Mouse (Mus musculus): ENCODE measurements around the gene Ndufaf8. TPM values are rescaled to one million over a fixed set of nuclear protein-coding genes. Genes with fewer than 3 reads are reported as not detected.

The Ndufaf8 gene
- polyA plus RNA-seq, 1 experiment, result 9.0 TPM

DNA sequence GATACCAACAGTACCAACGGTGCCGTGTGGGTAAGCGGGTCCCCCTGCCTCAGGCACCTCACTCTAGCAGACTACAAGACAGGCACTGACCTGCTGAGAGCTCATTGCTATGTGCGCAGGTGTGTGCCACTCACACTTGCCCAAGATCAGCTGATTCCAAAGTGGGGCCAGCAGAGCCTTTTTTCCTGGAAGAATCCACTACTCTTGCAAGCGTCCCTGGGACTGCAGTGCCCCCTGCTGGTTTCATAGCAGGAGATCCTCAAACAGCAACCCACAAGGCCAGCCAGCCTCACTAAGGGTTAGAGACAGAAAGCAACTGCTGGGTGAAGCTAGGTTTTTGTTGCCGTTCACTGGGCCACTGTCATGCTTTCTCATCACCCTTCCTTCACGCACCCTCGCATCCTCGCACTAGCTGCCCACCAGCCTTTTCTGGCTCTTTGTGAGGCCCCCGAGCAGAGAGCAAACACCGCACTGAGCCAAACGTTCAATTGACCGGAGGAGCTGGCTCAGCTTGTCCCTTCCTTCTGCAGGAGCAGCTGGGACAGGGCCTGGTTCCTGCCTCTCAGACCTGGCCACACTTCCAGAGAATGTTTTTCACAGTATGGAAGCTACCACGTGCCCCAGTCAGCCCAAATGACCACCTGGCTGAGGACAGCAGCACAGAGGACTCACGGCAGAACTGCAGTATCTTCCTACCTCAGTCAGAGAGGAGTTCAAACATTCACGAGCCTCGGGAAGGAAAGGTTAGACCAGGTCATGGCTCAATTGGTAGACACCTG, 22.1 kb downstream of the Ndufaf8 start:
- Histone ChIP-seq H3K4me1 (ENCODE audit: control insufficient read depth) (peaks cover 8% of the 10 kb centered on the region), H3K9me3 (ENCODE audit: control insufficient read depth, low read length) (no peaks in the 10 kb centered on the region), H3K4me3 (replicated peaks) (no peak overlapping the region), H3K27me3 (ENCODE audit: control insufficient read depth) (no peaks in the 10 kb centered on the region), H3K36me3 (ENCODE audit: control insufficient read depth) (peaks cover 96% of the 10 kb centered on the region)
- TF ChIP-seq TAL1 (IDR thresholded peaks at IDR 0.05; ENCODE audit: low read length), result no peak
- TF ChIP-seq GATA1 (IDR thresholded peaks at IDR 0.05; ENCODE audit: low read length), result no peak

DNA sequence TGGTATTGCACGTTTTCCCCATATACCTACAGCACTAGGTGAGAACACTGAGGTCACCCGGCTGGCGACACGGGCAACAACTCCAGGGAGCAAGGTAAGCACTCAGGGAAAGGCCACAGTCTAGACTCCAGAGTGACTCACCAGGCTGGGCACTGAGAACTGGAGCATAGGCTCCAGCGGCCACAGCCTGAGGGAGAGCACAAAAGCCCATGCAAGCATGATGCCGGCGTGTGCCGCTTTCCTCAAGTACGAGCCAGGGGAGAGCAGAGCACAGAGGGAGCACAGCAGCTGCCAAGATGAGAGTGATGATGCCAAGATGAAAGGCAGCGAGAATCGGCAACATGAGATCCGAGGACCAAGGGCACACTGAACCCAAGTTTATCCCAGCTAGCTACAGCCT, 23.4 kb downstream of the Ndufaf8 start:
- Histone ChIP-seq H3K36me3 (ENCODE audit: control insufficient read depth) (peaks cover 92% of the 10 kb centered on the region), H3K9me3 (ENCODE audit: control insufficient read depth, low read length) (no peaks in the 10 kb centered on the region), H3K27me3 (ENCODE audit: control insufficient read depth) (no peaks in the 10 kb centered on the region), H3K4me1 (ENCODE audit: control insufficient read depth) (peaks cover 8% of the 10 kb centered on the region), H3K4me3 (replicated peaks) (no peak overlapping the region)
- no peak for TF ChIP-seq TAL1 (IDR thresholded peaks at IDR 0.05; ENCODE audit: low read length)

DNA sequence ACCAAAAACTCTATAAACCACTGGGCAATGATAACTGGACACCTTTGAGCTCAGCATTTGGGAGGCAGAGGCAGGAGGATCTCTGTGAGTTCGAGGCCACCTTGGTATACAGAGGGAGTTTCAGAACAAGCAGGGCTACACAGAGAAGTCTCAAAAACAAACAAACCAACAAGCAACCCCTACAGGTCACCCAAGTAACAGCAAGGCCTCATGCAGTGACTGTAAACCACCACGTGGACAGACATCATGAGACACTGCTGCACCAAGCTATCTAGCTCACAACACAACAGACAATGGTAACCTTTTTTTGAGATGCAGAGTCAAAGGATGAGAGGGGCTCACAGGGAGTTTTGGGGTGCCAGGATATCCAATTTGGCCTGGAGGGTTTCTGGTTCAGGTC, 28.1 kb downstream of the Ndufaf8 start:
- TF ChIP-seq GATA1 (IDR thresholded peaks at IDR 0.05; ENCODE audit: low read length) (no peak), TAL1 (IDR thresholded peaks at IDR 0.05; ENCODE audit: low read length) (no peak)
- Histone ChIP-seq H3K9me3 (ENCODE audit: control insufficient read depth, low read length) (no peaks in the 10 kb centered on the region), H3K36me3 (ENCODE audit: control insufficient read depth) (peaks cover 90% of the 10 kb centered on the region), H3K4me3 (replicated peaks) (no peak overlapping the region), H3K27me3 (ENCODE audit: control insufficient read depth) (no peaks in the 10 kb centered on the region), H3K4me1 (ENCODE audit: control insufficient read depth) (no peaks in the 10 kb centered on the region; the same call in 1 of the 2 replicates)

GRCm38 (mm10) chr11:120129281-120129680, 30.6 kb downstream of the Ndufaf8 start:
- H3K27me3 ChIP-seq (ENCODE audit: control insufficient read depth), result no peaks in the 10 kb centered on the region
- no peaks in the 10 kb centered on the region for H3K9me3 ChIP-seq (ENCODE audit: control insufficient read depth, low read length)
- no peaks in the 10 kb centered on the region; the same call in 1 of the 2 replicates for H3K4me1 ChIP-seq (ENCODE audit: control insufficient read depth)
- H3K4me3 ChIP-seq (replicated peaks), result no peak overlapping the region
- peaks cover 89% of the 10 kb centered on the region for H3K36me3 ChIP-seq (ENCODE audit: control insufficient read depth)
- TF ChIP-seq TAL1 (IDR thresholded peaks at IDR 0.05; ENCODE audit: low read length), result no peak
- TF ChIP-seq GATA1 (IDR thresholded peaks at IDR 0.05; ENCODE audit: low read length), result no peak

DNA sequence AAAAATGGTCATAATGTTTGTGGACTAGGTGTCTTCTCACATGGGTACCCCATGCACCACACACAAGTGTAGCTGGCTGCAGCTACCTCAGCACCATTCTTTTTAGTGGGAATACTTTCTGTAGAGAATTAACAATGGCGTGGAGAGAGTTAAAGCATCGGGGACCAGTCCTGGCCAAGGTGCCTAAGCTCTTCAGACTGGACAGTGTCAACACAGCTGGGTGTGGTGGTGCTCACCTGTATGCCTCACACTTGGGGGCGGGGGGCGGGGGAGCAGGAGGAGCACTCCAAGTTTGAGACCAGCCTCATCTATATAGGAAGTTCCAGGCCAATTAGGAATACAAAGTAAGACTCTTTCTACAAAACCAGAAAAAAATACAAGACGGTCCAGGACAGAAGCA, 35.4 kb downstream of the Ndufaf8 start:
- Histone ChIP-seq H3K36me3 (ENCODE audit: control insufficient read depth) (peaks cover 92% of the 10 kb centered on the region), H3K4me1 (ENCODE audit: control insufficient read depth) (peaks cover 40% of the 10 kb centered on the region), H3K4me3 (replicated peaks) (no peak overlapping the region), H3K27me3 (ENCODE audit: control insufficient read depth) (no peaks in the 10 kb centered on the region), H3K9me3 (ENCODE audit: control insufficient read depth, low read length) (no peaks in the 10 kb centered on the region)
- TF ChIP-seq TAL1 (IDR thresholded peaks at IDR 0.05; ENCODE audit: low read length), result no peak

DNA sequence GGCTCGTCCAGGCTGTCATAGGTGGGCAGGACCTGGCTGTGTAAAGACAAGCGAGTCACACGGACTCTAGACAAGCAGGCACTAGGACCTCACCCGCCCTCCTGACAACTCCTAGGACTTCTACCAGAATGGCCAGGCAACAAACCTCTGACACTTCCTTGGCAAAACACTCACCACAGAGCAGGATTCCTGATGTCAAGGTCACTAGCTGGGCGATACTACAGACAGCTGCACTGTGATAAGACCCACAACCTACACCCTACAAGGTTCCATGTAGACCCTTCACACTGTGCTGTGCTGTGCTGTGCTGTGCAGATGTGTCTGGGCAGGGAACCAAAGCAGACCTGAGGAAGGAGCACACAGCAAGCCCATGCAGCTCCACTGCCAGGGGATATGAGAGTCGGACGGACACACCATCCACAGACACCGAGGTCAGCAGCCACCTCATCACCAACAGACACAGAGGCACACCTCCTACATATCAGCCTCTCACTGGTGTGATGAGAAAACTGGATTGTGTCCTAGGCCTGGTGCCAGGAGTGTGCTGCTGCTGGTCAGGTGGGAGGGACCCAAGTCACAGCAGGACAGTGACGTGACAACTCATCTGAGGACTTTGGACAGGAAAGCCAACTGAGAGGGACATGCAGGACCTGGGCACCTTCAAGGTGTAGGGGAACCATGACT, 36.3 kb downstream of the Ndufaf8 start:
- no peaks in the 10 kb centered on the region for H3K9me3 ChIP-seq (ENCODE audit: control insufficient read depth, low read length)
- H3K36me3 ChIP-seq (ENCODE audit: control insufficient read depth), result peaks cover 92% of the 10 kb centered on the region
- peaks cover 49% of the 10 kb centered on the region for H3K4me1 ChIP-seq (ENCODE audit: control insufficient read depth)
- TF ChIP-seq TAL1 (IDR thresholded peaks at IDR 0.05; ENCODE audit: low read length) (no peak), GATA1 (IDR thresholded peaks at IDR 0.05; ENCODE audit: low read length) (no peak)
- H3K4me3 ChIP-seq (replicated peaks), result no peak overlapping the region
- no peaks in the 10 kb centered on the region for H3K27me3 ChIP-seq (ENCODE audit: control insufficient read depth)

- no peak for TF ChIP-seq GATA1 (IDR thresholded peaks at IDR 0.05; ENCODE audit: low read length)
- no peak overlapping the region for H3K4me3 ChIP-seq (replicated peaks)
- peaks cover 52% of the 10 kb centered on the region for H3K4me1 ChIP-seq (ENCODE audit: control insufficient read depth)
- H3K9me3 ChIP-seq (ENCODE audit: control insufficient read depth, low read length), result no peaks in the 10 kb centered on the region
- no peaks in the 10 kb centered on the region for H3K27me3 ChIP-seq (ENCODE audit: control insufficient read depth)
- peaks cover 90% of the 10 kb centered on the region for H3K36me3 ChIP-seq (ENCODE audit: control insufficient read depth)
Measured at GRCm38 (mm10) chr11:120136195-120136594, 37.5 kb downstream of the Ndufaf8 start.

GRCm38 (mm10) chr11:120136796-120137624, 38.3 kb downstream of the Ndufaf8 start:
- H3K36me3 ChIP-seq (ENCODE audit: control insufficient read depth), result peaks cover 85% of the 10 kb centered on the region
- H3K9me3 ChIP-seq (ENCODE audit: control insufficient read depth, low read length), result no peaks in the 10 kb centered on the region
- no peak overlapping the region for H3K4me3 ChIP-seq (replicated peaks)
- H3K4me1 ChIP-seq (ENCODE audit: control insufficient read depth), result peaks cover 52% of the 10 kb centered on the region
- no peak for TF ChIP-seq GATA1 (IDR thresholded peaks at IDR 0.05; ENCODE audit: low read length)
- TF ChIP-seq TAL1 (IDR thresholded peaks at IDR 0.05; ENCODE audit: low read length), result no peak
- H3K27me3 ChIP-seq (ENCODE audit: control insufficient read depth), result no peaks in the 10 kb centered on the region

DNA sequence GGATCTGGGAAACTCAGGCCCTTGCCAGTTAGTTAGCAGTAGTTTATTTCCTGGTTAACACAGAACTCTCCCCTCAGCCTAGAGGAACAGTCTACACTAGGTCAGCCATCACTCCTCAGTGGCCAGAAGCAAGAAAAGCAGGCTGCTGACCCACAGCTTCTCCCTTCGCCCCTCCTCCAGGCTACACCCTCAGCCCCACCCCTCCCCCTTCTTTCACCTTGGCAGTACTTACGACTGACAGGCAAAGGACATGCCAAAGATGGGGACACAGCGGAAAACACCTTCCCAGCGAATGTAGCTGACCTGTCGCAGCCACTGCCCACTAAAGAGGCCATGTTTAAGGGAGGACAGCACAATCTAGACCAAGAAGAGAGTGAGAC, 38.9 kb downstream of the Ndufaf8 start:
- peaks cover 55% of the 10 kb centered on the region for H3K4me1 ChIP-seq (ENCODE audit: control insufficient read depth)
- no peak overlapping the region for H3K4me3 ChIP-seq (replicated peaks)
- no peaks in the 10 kb centered on the region for H3K27me3 ChIP-seq (ENCODE audit: control insufficient read depth)
- peaks cover 85% of the 10 kb centered on the region for H3K36me3 ChIP-seq (ENCODE audit: control insufficient read depth)
- TF ChIP-seq TAL1 (IDR thresholded peaks at IDR 0.05; ENCODE audit: low read length), result no peak
- no peak for TF ChIP-seq GATA1 (IDR thresholded peaks at IDR 0.05; ENCODE audit: low read length)
- no peaks in the 10 kb centered on the region for H3K9me3 ChIP-seq (ENCODE audit: control insufficient read depth, low read length)
